Mouse (Mus musculus) macrophage (primary cell): Measurements from ENCODE around the gene Psmd2. TPM values are rescaled to one million over a fixed set of nuclear protein-coding genes. Genes with fewer than 3 reads are reported as not detected.

Experiments
- H3K27ac ChIP-seq: fragments of 350-480 bp; formaldehyde crosslinking; 2 replicates; pipeline ENCODE4 v1.9.0; 2021
- H3K36me3 ChIP-seq: fragments of 350-480 bp; formaldehyde crosslinking; 2 replicates; pipeline ENCODE4 v1.9.0; 2021; ENCODE audit errors: inconsistent target
- H3K4me3 ChIP-seq: fragments of 350-480 bp; formaldehyde crosslinking; 2 replicates; pipeline ENCODE4 v1.9.0; 2021; ENCODE audit errors: inconsistent target
- H3K79me2 ChIP-seq: fragments of 350-480 bp; formaldehyde crosslinking; 2 replicates; pipeline ENCODE4 v1.9.0; 2021; ENCODE audit errors: inconsistent target
- WGBS: methylation state at CpG from one replicate; pipeline ENCODE4 v1.1.7; 2026; ENCODE audit warnings: inconsistent platforms; ENCODE audit not compliant: missing documents; 5-methylcytosine and 5-hydroxymethylcytosine counted together
- polyA plus RNA-seq: library from polyadenylated mRNA; stranded (reverse); fragments of 250-400 nt; gene quantifications from 3 replicates; pipeline ENCODE4 v1.2.4, GENCODE M21; 2018; ENCODE audit warnings: inconsistent platforms

Psmd2 gene
- polyA plus RNA-seq, 1 experiment from 2014 or later, result 205 TPM

GRCm38 (mm10) chr16:20702522-20702893, 51.1 kb downstream of the Psmd2 start:
- no peak overlapping the region for H3K4me3 ChIP-seq
- H3K79me2 ChIP-seq, result no peaks in the 10 kb centered on the region
- WGBS, result 42% methylated on average over 8 of the region's 8 CpGs
- no peak overlapping the region for H3K27ac ChIP-seq
- no peaks in the 10 kb centered on the region for H3K36me3 ChIP-seq

- Histone ChIP-seq H3K36me3 (no peaks in the 10 kb centered on the region), H3K27ac (no peak overlapping the region), H3K79me2 (no peaks in the 10 kb centered on the region), H3K4me3 (no peak overlapping the region)
- 94% methylated on average over 10 of the region's 10 CpGs for WGBS
Observed at GRCm38 (mm10) chr16:20703071-20703470, 51.6 kb downstream of the Psmd2 start.

GRCm38 (mm10) chr16:20703699-20704400, 52.4 kb downstream of the Psmd2 start:
- Histone ChIP-seq H3K79me2 (no peaks in the 10 kb centered on the region), H3K4me3 (no peak overlapping the region), H3K36me3 (no peaks in the 10 kb centered on the region), H3K27ac (no peak overlapping the region)
- 81% methylated on average over 6 of the region's 6 CpGs for WGBS

GRCm38 (mm10) chr16:20705786-20706185, 54.3 kb downstream of the Psmd2 start:
- Histone ChIP-seq H3K4me3 (no peak overlapping the region), H3K79me2 (no peaks in the 10 kb centered on the region), H3K27ac (no peak overlapping the region), H3K36me3 (no peaks in the 10 kb centered on the region)
- WGBS, result 44% methylated on average over 3 of the region's 3 CpGs

GRCm38 (mm10) chr16:20706407-20707055, 55.1 kb downstream of the Psmd2 start:
- Histone ChIP-seq H3K36me3 (no peaks in the 10 kb centered on the region), H3K4me3 (no peak overlapping the region), H3K27ac (no peak overlapping the region), H3K79me2 (no peaks in the 10 kb centered on the region)
- WGBS, result 100% methylated on average over 2 of the region's 2 CpGs

- WGBS, result 92% methylated on average over 21 of the region's 21 CpGs
- H3K36me3 ChIP-seq, result no peaks in the 10 kb centered on the region
- no peak overlapping the region for H3K4me3 ChIP-seq
- H3K27ac ChIP-seq, result no peak overlapping the region
- H3K79me2 ChIP-seq, result no peaks in the 10 kb centered on the region
Observed at GRCm38 (mm10) chr16:20708220-20708938, 56.9 kb downstream of the Psmd2 start.

- no peaks in the 10 kb centered on the region for H3K36me3 ChIP-seq
- 83% methylated on average over 19 of the region's 19 CpGs for WGBS
Observed at GRCm38 (mm10) chr16:20708939-20709734, 57.7 kb downstream of the Psmd2 start.

GRCm38 (mm10) chr16:20710370-20710769, 58.9 kb downstream of the Psmd2 start:
- H3K27ac ChIP-seq, result no peak overlapping the region
- no peak overlapping the region for H3K4me3 ChIP-seq
- 95% methylated on average over 11 of the region's 11 CpGs for WGBS
- H3K36me3 ChIP-seq, result no peaks in the 10 kb centered on the region
- H3K79me2 ChIP-seq, result no peaks in the 10 kb centered on the region

More at GRCm38 (mm10) chr16:20708939-20709734, 57.7 kb downstream of the Psmd2 start:
- Histone ChIP-seq H3K27ac (no peak overlapping the region), H3K79me2 (no peaks in the 10 kb centered on the region), H3K4me3 (no peak overlapping the region)

- Histone ChIP-seq H3K4me3 (no peak overlapping the region), H3K27ac (no peak overlapping the region), H3K79me2 (no peaks in the 10 kb centered on the region), H3K36me3 (no peaks in the 10 kb centered on the region)
- 78% methylated on average over 4 of the region's 4 CpGs for WGBS
Observed at GRCm38 (mm10) chr16:20710810-20711209, 59.4 kb downstream of the Psmd2 start.

GRCm38 (mm10) chr16:20712190-20712589, 60.7 kb downstream of the Psmd2 start:
- 86% methylated on average over 9 of the region's 9 CpGs for WGBS
- Histone ChIP-seq H3K27ac (no peak overlapping the region), H3K4me3 (no peak overlapping the region), H3K79me2 (no peaks in the 10 kb centered on the region), H3K36me3 (no peaks in the 10 kb centered on the region)

- no peak overlapping the region for H3K27ac ChIP-seq
Observed at GRCm38 (mm10) chr16:20712889-20713288, 61.4 kb downstream of the Psmd2 start.

More at GRCm38 (mm10) chr16:20712889-20713288, 61.4 kb downstream of the Psmd2 start:
- 95% methylated on average over 7 of the region's 7 CpGs for WGBS
- Histone ChIP-seq H3K4me3 (no peak overlapping the region), H3K36me3 (no peaks in the 10 kb centered on the region), H3K79me2 (no peaks in the 10 kb centered on the region)

Other genes starting within 250 kb of the Psmd2 start
- gene Abcc5, start 225.3 kb upstream of the Psmd2 start, polyA plus RNA-seq, result 40.1 to 90.8 TPM (median 40.2 TPM) in 3 replicates
- gene Eif2b5, start 152.8 kb upstream of the Psmd2 start, polyA plus RNA-seq, result 25.2 to 45.4 TPM (median 30.4 TPM) in 3 replicates
- 10.4 to 15.3 TPM (median 12.1 TPM) in 3 replicates for gene Dvl3, start 134.7 kb upstream of the Psmd2 start, polyA plus RNA-seq
- 675 to 1,015 TPM (median 722 TPM) in 3 replicates for gene Ap2m1, start 116.2 kb upstream of the Psmd2 start, polyA plus RNA-seq
- 27.6 to 31.0 TPM (median 28.9 TPM) in 3 replicates for gene Abcf3, start 103.1 kb upstream of the Psmd2 start, polyA plus RNA-seq
- gene Vwa5b2, start 62.2 kb upstream of the Psmd2 start, polyA plus RNA-seq, result not detected in 3 replicates
- gene Eef1akmt4, start 40.1 kb upstream of the Psmd2 start, polyA plus RNA-seq, result 3.9 to 18.7 TPM (median 11.9 TPM) in 3 replicates
- gene Gm49333, start 40.0 kb upstream of the Psmd2 start, polyA plus RNA-seq, result not detected in 3 replicates
- gene Alg3, start 39.9 kb upstream of the Psmd2 start, polyA plus RNA-seq, result 10.2 to 25.1 TPM (median 22.1 TPM) in 3 replicates
- 1.3 to 3.7 TPM (median 2.1 TPM) in 3 replicates for gene Camk2n2, start 30.4 kb upstream of the Psmd2 start, polyA plus RNA-seq
- 0.09 to 0.20 TPM in 2 of 3 replicates, not detected in the other for gene Ece2, start 21.8 kb upstream of the Psmd2 start, polyA plus RNA-seq
- 125 to 210 TPM (median 165 TPM) in 3 replicates for gene Eif4g1, start 16.7 kb downstream of the Psmd2 start, polyA plus RNA-seq
- gene Fam131a, start 41.6 kb downstream of the Psmd2 start, polyA plus RNA-seq, result 0.22 to 1.6 TPM (median 0.63 TPM) in 3 replicates
- gene Polr2h, start 66.0 kb downstream of the Psmd2 start, polyA plus RNA-seq, result 5.2 to 20.4 TPM (median 12.3 TPM) in 3 replicates
- 0.11 to 0.38 TPM (median 0.35 TPM) in 3 replicates for gene Clcn2, start 66.1 kb downstream of the Psmd2 start, polyA plus RNA-seq
- not detected in 3 replicates for gene Chrd, start 81.5 kb downstream of the Psmd2 start, polyA plus RNA-seq
- not detected in 3 replicates for gene Thpo, start 82.9 kb downstream of the Psmd2 start, polyA plus RNA-seq